Mouse (Mus musculus): ENCODE data around the gene 1700042G07Rik. TPM values are rescaled to one million over a fixed set of nuclear protein-coding genes. Genes with fewer than 3 reads are reported as not detected.

The 1700042G07Rik gene
- polyA plus RNA-seq, 1 experiment from 2014 or later: not detected

DNA sequence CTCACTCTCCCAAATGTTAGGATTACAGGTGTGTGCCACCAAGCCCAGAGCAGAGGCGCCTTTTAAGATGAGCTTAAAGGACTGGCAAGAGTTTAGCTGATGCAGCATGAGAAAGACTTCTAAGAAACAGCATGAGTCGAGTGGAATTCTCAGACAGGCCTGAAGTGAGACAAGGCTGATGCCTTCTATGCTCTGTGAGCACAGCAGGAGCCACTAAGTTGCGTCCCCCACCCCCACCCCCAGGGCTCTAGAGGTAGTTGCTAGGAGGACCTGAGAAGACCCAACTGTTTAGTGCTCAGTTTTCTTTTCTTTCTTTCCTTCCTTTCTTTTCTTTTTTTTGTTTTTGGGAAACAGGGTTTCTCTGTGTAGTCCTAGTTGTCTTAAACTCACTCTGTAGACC, 8.9 kb downstream of the 1700042G07Rik start:
- H3K9ac ChIP-seq (ENCODE audit: low read depth, low read length): no peak overlapping the region
- H3K4me2 ChIP-seq (ENCODE audit: low read length): no peak overlapping the region
- no peaks in the 10 kb centered on the region for H3K27me3 ChIP-seq (ENCODE audit: control insufficient read depth, insufficient read depth, low read depth, low read length)
- no peak overlapping the region for H3K27ac ChIP-seq (ENCODE audit: low read length)
- WGBS: 25% methylated on average over 3 of the region's 3 CpGs
- no peak for ATAC-seq
- peaks cover 6% of the 10 kb centered on the region for H3K4me1 ChIP-seq (ENCODE audit: control insufficient read depth, insufficient read depth, low read length)
- H3K4me3 ChIP-seq (ENCODE audit: low read depth, low read length): no peak overlapping the region
- no peaks in the 10 kb centered on the region for H3K36me3 ChIP-seq (ENCODE audit: control insufficient read depth, insufficient read depth, low read length)
- H3K9me3 ChIP-seq (replicated peaks; ENCODE audit: control insufficient read depth, low read length, poor library complexity, severe bottlenecking): no peaks in the 10 kb centered on the region

DNA sequence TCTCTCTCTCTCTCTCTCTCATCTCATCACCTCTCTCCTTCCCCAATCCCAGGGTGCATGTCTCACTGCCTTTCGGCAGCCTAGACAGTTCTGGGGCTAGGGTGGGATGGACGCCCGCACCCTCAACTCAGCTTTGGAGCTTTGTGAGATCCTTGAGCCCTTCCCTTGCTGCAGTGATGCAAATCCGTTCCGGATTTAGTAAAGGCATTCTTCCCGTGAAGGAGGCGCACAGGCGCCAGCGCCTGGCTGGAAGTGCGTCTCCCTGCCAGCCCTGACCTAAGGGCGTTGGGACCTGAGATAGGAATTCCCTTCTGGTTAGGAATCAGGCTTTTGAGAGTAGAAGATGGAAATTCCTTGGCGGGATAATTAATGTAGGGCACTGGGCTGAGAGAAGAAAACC, 9.6 kb downstream of the 1700042G07Rik start:
- peaks cover 4% of the 10 kb centered on the region; the same call in 1 of the 2 replicates for H3K4me1 ChIP-seq (ENCODE audit: control insufficient read depth, insufficient read depth, low read length)
- H3K9me3 ChIP-seq (replicated peaks; ENCODE audit: control insufficient read depth, low read length, poor library complexity, severe bottlenecking): no peaks in the 10 kb centered on the region
- peak overlapping the region; percentile 18 for H3K4me3 ChIP-seq (ENCODE audit: low read depth, low read length)
- H3K4me2 ChIP-seq (ENCODE audit: low read length): peak overlapping the region; percentile 49
- H3K36me3 ChIP-seq (ENCODE audit: control insufficient read depth, insufficient read depth, low read length): no peaks in the 10 kb centered on the region
- peak overlapping the region; percentile 61 for H3K9ac ChIP-seq (ENCODE audit: low read depth, low read length)
- 2% methylated on average over 12 of the region's 12 CpGs for WGBS
- no peak for ATAC-seq
- peak overlapping the region; percentile 50; the same call in 1 of the 2 replicates for H3K27ac ChIP-seq (ENCODE audit: low read length)
- no peaks in the 10 kb centered on the region for H3K27me3 ChIP-seq (ENCODE audit: control insufficient read depth, insufficient read depth, low read depth, low read length)

DNA sequence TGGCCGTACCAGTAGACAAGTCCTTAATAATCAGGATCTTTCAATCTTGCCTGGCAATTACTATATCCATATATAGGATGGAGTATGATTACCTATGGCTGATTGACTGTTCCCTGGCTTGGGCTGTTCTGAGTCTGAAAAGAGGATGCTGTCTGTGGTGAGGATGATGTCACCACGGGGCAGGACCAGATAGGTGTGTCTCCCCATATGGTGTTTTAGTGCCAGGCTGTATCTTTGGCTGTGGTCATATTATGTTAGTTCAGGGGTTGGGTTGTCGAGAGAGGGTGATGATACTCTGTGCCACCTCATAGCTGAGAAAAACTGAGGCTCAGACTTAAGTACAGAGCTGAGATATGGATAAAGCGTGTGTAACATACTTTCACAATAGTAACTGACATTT, 11.9 kb downstream of the 1700042G07Rik start:
- Histone ChIP-seq H3K27me3 (ENCODE audit: control insufficient read depth, insufficient read depth, low read depth, low read length) (no peaks in the 10 kb centered on the region), H3K9me3 (replicated peaks; ENCODE audit: control insufficient read depth, low read length, poor library complexity, severe bottlenecking) (no peaks in the 10 kb centered on the region), H3K4me3 (ENCODE audit: low read depth, low read length) (no peak overlapping the region), H3K4me1 (ENCODE audit: control insufficient read depth, insufficient read depth, low read length) (peaks cover 4% of the 10 kb centered on the region; the same call in 1 of the 2 replicates), H3K4me2 (ENCODE audit: low read length) (no peak overlapping the region), H3K9ac (ENCODE audit: low read depth, low read length) (no peak overlapping the region), H3K36me3 (ENCODE audit: control insufficient read depth, insufficient read depth, low read length) (no peaks in the 10 kb centered on the region), H3K27ac (ENCODE audit: low read length) (no peak overlapping the region)
- no peak for ATAC-seq
- 93% methylated on average over 4 of the region's 4 CpGs for WGBS

DNA sequence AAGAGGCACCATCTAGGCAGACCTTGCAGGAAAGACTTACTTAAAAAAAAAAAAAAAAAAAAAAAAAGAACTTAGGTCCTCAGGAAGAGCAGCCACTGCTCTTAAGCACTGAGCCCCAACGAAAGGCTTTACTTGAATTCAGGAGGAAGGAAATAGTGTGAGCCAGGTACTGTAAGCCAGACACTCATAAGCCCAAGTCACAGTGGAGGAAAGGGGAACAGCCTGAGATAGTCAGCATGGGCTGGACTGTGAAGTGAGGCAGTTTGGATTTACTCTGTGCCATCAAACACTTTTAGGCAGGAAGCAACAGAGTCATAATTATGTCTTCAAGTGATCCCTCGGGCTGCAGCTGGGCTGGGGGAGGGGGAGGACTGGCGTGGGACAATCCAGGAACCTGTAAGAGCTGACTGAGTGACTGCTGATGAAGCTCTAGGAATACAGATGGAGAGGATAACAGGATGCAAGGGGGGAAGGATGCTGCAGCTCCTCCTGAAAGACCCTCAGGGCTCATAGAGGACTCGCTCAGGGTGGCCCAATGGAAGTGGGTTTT, 19.2 kb downstream of the 1700042G07Rik start:
- Histone ChIP-seq H3K27ac (ENCODE audit: low read length) (no peak overlapping the region), H3K9me3 (replicated peaks; ENCODE audit: control insufficient read depth, low read length, poor library complexity, severe bottlenecking) (no peaks in the 10 kb centered on the region), H3K36me3 (ENCODE audit: control insufficient read depth, insufficient read depth, low read length) (no peaks in the 10 kb centered on the region)

DNA sequence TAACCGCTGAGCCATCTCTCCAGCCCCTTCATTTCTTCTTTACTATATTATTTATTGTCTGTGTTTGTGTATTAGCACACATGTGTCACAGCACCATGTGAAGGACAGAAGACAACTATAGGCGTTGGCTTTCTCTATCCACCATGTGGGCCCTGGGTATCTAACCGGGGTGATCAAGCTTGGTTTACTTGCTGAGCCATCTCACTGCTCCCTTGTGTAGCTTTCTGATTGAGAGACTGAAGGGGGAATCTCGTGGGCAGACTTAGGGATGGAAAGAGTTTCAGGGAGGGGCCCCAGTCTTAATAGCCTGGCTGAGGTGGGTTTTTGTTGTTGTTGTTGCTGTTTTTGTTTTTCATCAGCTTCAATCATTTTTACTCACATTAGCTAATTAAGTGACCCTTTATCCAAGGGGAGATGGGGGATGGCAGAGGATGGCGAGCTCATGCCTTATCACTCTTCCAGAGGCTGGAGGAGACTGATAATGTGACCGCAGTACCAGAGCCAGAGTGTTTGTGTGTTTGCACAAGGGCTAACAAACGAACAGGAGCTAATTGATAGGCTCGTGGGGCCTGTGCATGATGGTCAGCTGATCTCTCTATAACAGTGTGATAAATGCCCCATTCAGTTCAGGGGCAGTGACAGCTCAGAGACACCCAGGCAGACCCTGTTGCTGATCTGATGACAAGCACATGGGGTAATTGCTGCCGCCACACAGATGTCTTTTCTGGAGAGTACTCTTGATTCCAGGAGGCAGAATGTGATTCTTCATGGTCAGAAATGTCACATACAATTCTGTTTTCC, 20.6 kb downstream of the 1700042G07Rik start:
- Histone ChIP-seq H3K36me3 (ENCODE audit: control insufficient read depth, insufficient read depth, low read length) (no peaks in the 10 kb centered on the region), H3K9me3 (replicated peaks; ENCODE audit: control insufficient read depth, low read length, poor library complexity, severe bottlenecking) (no peaks in the 10 kb centered on the region), H3K4me2 (ENCODE audit: low read length) (no peak overlapping the region), H3K4me1 (ENCODE audit: control insufficient read depth, insufficient read depth, low read length) (no peaks in the 10 kb centered on the region), H3K9ac (ENCODE audit: low read depth, low read length) (no peak overlapping the region), H3K27me3 (ENCODE audit: control insufficient read depth, insufficient read depth, low read depth, low read length) (no peaks in the 10 kb centered on the region), H3K27ac (ENCODE audit: low read length) (no peak overlapping the region), H3K4me3 (ENCODE audit: low read depth, low read length) (no peak overlapping the region)
- WGBS: 79% methylated on average over 9 of the region's 9 CpGs
- no peak for ATAC-seq

More for the DNA sequence above, 19.2 kb downstream of the 1700042G07Rik start:
- no peak overlapping the region for H3K4me2 ChIP-seq (ENCODE audit: low read length)
- 67% methylated on average over 4 of the region's 4 CpGs for WGBS
- no peak overlapping the region for H3K4me3 ChIP-seq (ENCODE audit: low read depth, low read length)
- H3K9ac ChIP-seq (ENCODE audit: low read depth, low read length): no peak overlapping the region
- no peak for ATAC-seq
- no peaks in the 10 kb centered on the region for H3K27me3 ChIP-seq (ENCODE audit: control insufficient read depth, insufficient read depth, low read depth, low read length)
- H3K4me1 ChIP-seq (ENCODE audit: control insufficient read depth, insufficient read depth, low read length): no peaks in the 10 kb centered on the region

DNA sequence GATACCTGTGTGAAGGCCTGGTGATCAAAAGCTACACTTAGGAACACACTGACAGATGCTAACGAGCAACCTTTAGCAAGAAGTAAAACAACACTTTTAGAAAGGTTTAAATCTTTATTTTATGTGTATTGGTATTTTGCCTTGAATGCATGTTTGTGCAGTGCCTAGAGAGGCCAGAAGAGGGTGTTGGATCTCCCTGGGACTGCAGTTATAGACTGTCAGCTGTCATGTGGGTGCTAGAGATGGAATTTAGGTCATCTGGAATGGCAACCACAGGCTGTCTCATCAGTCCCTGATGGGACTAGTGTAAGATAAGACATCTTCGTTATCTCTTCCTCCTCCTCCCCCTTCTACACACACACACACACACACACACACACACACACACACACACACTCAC, 25.2 kb downstream of the 1700042G07Rik start:
- no peak overlapping the region for H3K4me3 ChIP-seq (ENCODE audit: low read depth, low read length)
- 91% methylated on average over 2 of the region's 2 CpGs for WGBS
- no peak for ATAC-seq
- H3K36me3 ChIP-seq (ENCODE audit: control insufficient read depth, insufficient read depth, low read length): no peaks in the 10 kb centered on the region
- no peak overlapping the region for H3K9ac ChIP-seq (ENCODE audit: low read depth, low read length)
- H3K4me1 ChIP-seq (ENCODE audit: control insufficient read depth, insufficient read depth, low read length): no peaks in the 10 kb centered on the region
- no peaks in the 10 kb centered on the region for H3K9me3 ChIP-seq (replicated peaks; ENCODE audit: control insufficient read depth, low read length, poor library complexity, severe bottlenecking)
- no peak overlapping the region for H3K4me2 ChIP-seq (ENCODE audit: low read length)
- H3K27ac ChIP-seq (ENCODE audit: low read length): no peak overlapping the region
- H3K27me3 ChIP-seq (ENCODE audit: control insufficient read depth, insufficient read depth, low read depth, low read length): no peaks in the 10 kb centered on the region

DNA sequence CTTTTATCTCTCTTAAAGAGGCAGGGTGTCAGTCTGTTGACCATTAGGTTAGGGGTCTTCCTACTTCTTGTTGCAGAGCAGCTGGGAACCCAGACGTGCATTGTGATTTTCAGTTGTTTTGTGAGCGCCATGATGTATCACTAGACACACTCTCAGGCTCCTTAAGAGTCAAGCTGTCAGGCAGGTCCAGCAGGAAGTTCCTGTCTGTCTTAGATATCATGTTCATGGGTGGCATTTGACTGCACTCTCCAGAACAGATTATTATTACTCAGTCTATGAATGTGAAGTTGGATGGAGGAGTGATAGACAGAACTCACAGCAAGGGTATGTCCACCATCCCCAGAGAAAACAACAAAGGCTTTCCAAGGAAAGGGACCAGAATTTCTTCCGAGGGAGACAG, 31.2 kb downstream of the 1700042G07Rik start:
- 75% methylated on average over 3 of the region's 3 CpGs for WGBS
- no peak overlapping the region for H3K9ac ChIP-seq (ENCODE audit: low read depth, low read length)
- H3K4me2 ChIP-seq (ENCODE audit: low read length): no peak overlapping the region
- H3K27ac ChIP-seq (ENCODE audit: low read length): no peak overlapping the region
- no peaks in the 10 kb centered on the region for H3K4me1 ChIP-seq (ENCODE audit: control insufficient read depth, insufficient read depth, low read length)
- H3K36me3 ChIP-seq (ENCODE audit: control insufficient read depth, insufficient read depth, low read length): no peaks in the 10 kb centered on the region
- H3K4me3 ChIP-seq (ENCODE audit: low read depth, low read length): no peak overlapping the region
- no peaks in the 10 kb centered on the region for H3K27me3 ChIP-seq (ENCODE audit: control insufficient read depth, insufficient read depth, low read depth, low read length)
- H3K9me3 ChIP-seq (replicated peaks; ENCODE audit: control insufficient read depth, low read length, poor library complexity, severe bottlenecking): no peaks in the 10 kb centered on the region
- ATAC-seq: no peak

DNA sequence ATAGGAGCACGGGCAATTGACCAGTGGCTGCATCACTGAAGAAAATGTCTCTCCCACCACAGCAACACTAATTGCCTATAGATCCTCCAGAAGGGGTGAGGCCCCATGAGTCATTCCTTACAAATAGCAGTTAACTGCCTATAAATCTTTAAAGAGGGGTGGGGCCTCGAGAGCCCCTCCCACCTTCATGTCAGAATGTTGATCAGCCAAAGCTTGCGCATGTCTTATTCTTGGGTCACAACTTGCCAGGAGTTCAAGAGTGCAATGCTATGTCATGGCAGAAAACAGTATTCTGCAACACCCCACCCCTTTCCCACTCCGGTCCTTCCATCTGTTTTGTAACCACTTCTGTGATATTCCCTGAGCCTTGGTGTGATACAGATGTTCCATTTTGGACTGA, 33.4 kb downstream of the 1700042G07Rik start:
- Histone ChIP-seq H3K9me3 (replicated peaks; ENCODE audit: control insufficient read depth, low read length, poor library complexity, severe bottlenecking) (no peaks in the 10 kb centered on the region), H3K27ac (ENCODE audit: low read length) (no peak overlapping the region), H3K27me3 (ENCODE audit: control insufficient read depth, insufficient read depth, low read depth, low read length) (no peaks in the 10 kb centered on the region), H3K4me1 (ENCODE audit: control insufficient read depth, insufficient read depth, low read length) (no peaks in the 10 kb centered on the region), H3K4me2 (ENCODE audit: low read length) (no peak overlapping the region), H3K36me3 (ENCODE audit: control insufficient read depth, insufficient read depth, low read length) (no peaks in the 10 kb centered on the region), H3K4me3 (ENCODE audit: low read depth, low read length) (no peak overlapping the region), H3K9ac (ENCODE audit: low read depth, low read length) (no peak overlapping the region)
- no peak for ATAC-seq
- WGBS: 87% methylated on average over 4 of the region's 4 CpGs

DNA sequence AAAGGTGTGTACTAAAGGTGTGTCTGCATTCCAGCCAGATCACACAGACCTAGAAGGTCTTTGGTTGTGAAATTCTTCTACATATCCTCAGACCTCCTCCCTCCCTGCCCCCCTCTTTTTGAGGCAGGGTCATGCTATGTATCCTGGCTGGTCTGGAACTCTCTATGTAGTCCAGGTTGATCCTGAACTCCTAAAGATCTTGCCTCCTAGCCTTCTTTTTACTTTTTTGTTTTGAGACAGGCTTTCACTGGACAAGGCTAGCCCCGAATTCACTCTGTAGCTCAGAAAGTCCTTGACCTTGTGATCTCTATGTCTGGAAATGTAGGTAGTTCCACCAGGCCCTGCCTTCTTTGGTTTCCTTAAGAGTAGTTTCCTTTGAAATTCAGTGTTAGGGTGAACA, 35.7 kb downstream of the 1700042G07Rik start:
- Histone ChIP-seq H3K4me3 (ENCODE audit: low read depth, low read length) (no peak overlapping the region), H3K4me1 (ENCODE audit: control insufficient read depth, insufficient read depth, low read length) (no peaks in the 10 kb centered on the region), H3K4me2 (ENCODE audit: low read length) (no peak overlapping the region), H3K9ac (ENCODE audit: low read depth, low read length) (no peak overlapping the region), H3K27ac (ENCODE audit: low read length) (no peak overlapping the region), H3K27me3 (ENCODE audit: control insufficient read depth, insufficient read depth, low read depth, low read length) (no peaks in the 10 kb centered on the region), H3K9me3 (replicated peaks; ENCODE audit: control insufficient read depth, low read length, poor library complexity, severe bottlenecking) (no peaks in the 10 kb centered on the region), H3K36me3 (ENCODE audit: control insufficient read depth, insufficient read depth, low read length) (no peaks in the 10 kb centered on the region)
- 97% methylated on average over 1 of the region's 1 CpGs for WGBS
- no peak for ATAC-seq
